Mouse (Mus musculus) ES-Bruce4 (cell line): ENCODE measurements at regions not wholly inside any gene's neighbourhood (a gene's known extent, or its start where the extent isn't known, plus 50 kb on each side); places are given as distances from the start of the nearest gene placed in this dataset.

Experiments
- CTCF ChIP-seq: IDR thresholded peaks from one replicate; pipeline ENCODE4 v1.8.1; 2011; ENCODE audit warnings: low read depth, low read length
- EP300 ChIP-seq: IDR thresholded peaks from 2 replicates; pipeline ENCODE4 v1.6.1; 2011; ENCODE audit warnings: low read depth, low read length; ENCODE audit not compliant: insufficient read depth
- POLR2A ChIP-seq: IDR thresholded peaks from one replicate; pipeline ENCODE4 v1.8.1; 2011; ENCODE audit warnings: low read length; ENCODE audit not compliant: insufficient read depth

GRCm38 (mm10) chr11:112563027-112563426 is 219.0 kb upstream of the Sox9 start:
- TF ChIP-seq POLR2A: no peak
- no peak for TF ChIP-seq CTCF
- TF ChIP-seq EP300: no peak
